ENCODE assay signal across 18 mouse cellular contexts in the genomic region with DNA sequence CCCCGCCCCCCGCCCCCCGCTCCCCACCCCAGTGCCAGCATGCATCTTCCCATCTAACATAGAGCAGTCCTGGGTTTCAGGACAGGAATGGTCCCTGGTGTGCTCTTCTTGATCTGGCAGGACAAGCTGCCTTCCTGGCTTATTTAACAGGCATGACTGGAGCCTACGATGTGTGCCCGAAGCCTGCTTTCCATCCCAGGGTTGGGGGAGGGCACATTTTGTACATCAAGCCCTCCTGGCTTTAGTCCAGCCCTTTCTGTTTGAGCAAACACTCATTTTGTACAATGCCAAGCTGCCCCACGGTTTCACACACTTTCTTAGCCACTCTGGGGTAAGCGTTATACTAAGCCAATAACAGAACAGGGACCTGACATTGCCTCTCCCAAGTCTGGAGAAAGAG. TPM values are rescaled to one million over a fixed set of nuclear protein-coding genes. Genes with fewer than 3 reads are reported as not detected.
A peak's percentile ranks its signal among the peaks of the same experiment; 100 is the strongest.
DNase-seq lines count a peak whose midpoint lies in the region; ATAC-seq lines count a peak whose summit lies in the region.
"Had no signal": no experiment of that assay in that cellular context is flagged by ENCODE, and none has a peak within 500 bp of the region (broad histone marks: within the 10 kb centered on the region; RNA-seq: fewer than 3 reads in every experiment).

No protein-coding gene starts in this region.

- no peaks in the 10 kb centered on the region for H3K27me3 ChIP-seq in hindbrain, embryonic 16.5 days (replicated peaks; ENCODE audit: control insufficient read depth, insufficient read depth, low read length)
- H3K27me3 ChIP-seq in hindbrain, embryonic 13.5 days: no peaks in the 10 kb centered on the region
- H3K27me3 ChIP-seq: embryonic facial prominence, embryonic 13.5 days; limb, embryonic 15.5 days; lung, embryonic 15.5 days had no signal

- no peak overlapping the region for H3K4me3 ChIP-seq in hindbrain, embryonic 16.5 days (ENCODE audit: low read length)
- H3K4me3 ChIP-seq in hindbrain, embryonic 13.5 days: no peak overlapping the region
- H3K4me3 ChIP-seq: embryonic facial prominence, embryonic 13.5 days; limb, embryonic 15.5 days; lung, embryonic 15.5 days had no signal

- 66% methylated on average over 7 of the region's 7 CpGs for WGBS in hindbrain, embryonic 16.5 days
- 74% methylated on average over 7 of the region's 7 CpGs for WGBS in hindbrain, embryonic 13.5 days

- DNase-seq in cerebellum, postnatal 14 days: peak; percentile 78 to 82
- no peak for DNase-seq in cerebellum, adult 8-10 months
- DNase-seq in lung, postnatal 36 days: peak; percentile 15
- DNase-seq in lung, postnatal 10 days: no peak
- peak; percentile 9 for DNase-seq in brain, adult 2 months (ENCODE audit: low read depth, low spot score)
- DNase-seq: adrenal gland, postnatal 14 days; kidney, postnatal 36 days; layer of hippocampus, adult 9-11 months; thymus, adult 2 months; thymus, postnatal 4 days had no signal

- peak overlapping the region; percentile 29; the same call in 1 of the 2 replicates for H3K27ac ChIP-seq in hindbrain, embryonic 16.5 days (ENCODE audit: low read depth, low read length)
- H3K27ac ChIP-seq in hindbrain, embryonic 13.5 days: no peak overlapping the region
- H3K27ac ChIP-seq: embryonic facial prominence, embryonic 13.5 days; liver, embryonic 14.5 days; lung, embryonic 15.5 days; stomach, postnatal 0 days had no signal

- no peak overlapping the region for H3K9ac ChIP-seq in hindbrain, embryonic 16.5 days (ENCODE audit: low read depth, low read length)
- H3K9ac ChIP-seq in hindbrain, embryonic 13.5 days: no peak overlapping the region
- H3K9ac ChIP-seq: embryonic facial prominence, embryonic 13.5 days; limb, embryonic 15.5 days; liver, embryonic 14.5 days; lung, embryonic 15.5 days had no signal

- no peak overlapping the region for H3K4me2 ChIP-seq in hindbrain, embryonic 16.5 days (ENCODE audit: low read length)
- no peak overlapping the region for H3K4me2 ChIP-seq in hindbrain, embryonic 13.5 days
- H3K4me2 ChIP-seq: embryonic facial prominence, embryonic 13.5 days; limb, embryonic 15.5 days; lung, embryonic 15.5 days had no signal

- peak; percentile 54 for ATAC-seq in hindbrain, embryonic 16.5 days
- no peak for ATAC-seq in hindbrain, embryonic 13.5 days (ENCODE audit: low FRiP score)
- ATAC-seq: intestine, postnatal 0 days had no signal

- no peaks in the 10 kb centered on the region for H3K4me1 ChIP-seq in hindbrain, embryonic 16.5 days (ENCODE audit: control insufficient read depth, insufficient read depth, low read depth, low read length)
- H3K4me1 ChIP-seq in hindbrain, embryonic 13.5 days (replicated peaks): peaks cover 3% of the 10 kb centered on the region; the same call in 1 of the 2 replicates
- H3K4me1 ChIP-seq: lung, embryonic 15.5 days had no signal

- no peaks in the 10 kb centered on the region for H3K36me3 ChIP-seq in hindbrain, embryonic 16.5 days (ENCODE audit: control insufficient read depth, insufficient read depth, low read length)
- H3K36me3 ChIP-seq in hindbrain, embryonic 13.5 days: no peaks in the 10 kb centered on the region
- H3K36me3 ChIP-seq: embryonic facial prominence, embryonic 13.5 days; limb, embryonic 15.5 days; lung, embryonic 15.5 days had no signal

- no peaks in the 10 kb centered on the region for H3K9me3 ChIP-seq in hindbrain, embryonic 16.5 days (ENCODE audit: control insufficient read depth, low read length)
- no peaks in the 10 kb centered on the region for H3K9me3 ChIP-seq in hindbrain, embryonic 13.5 days
- H3K9me3 ChIP-seq: embryonic facial prominence, embryonic 13.5 days; limb, embryonic 15.5 days; lung, embryonic 15.5 days had no signal

RNA-seq across cellular contexts. Expression of a gene that starts 30.1 kb away (rescaled TPM):
- 0.88 and 1.1 TPM in 2 replicates for polyA plus RNA-seq in hindbrain, embryonic 16.5 days (2015; fragmentation: Nextera tagmentation; extraction: Ambion mirVana)
- polyA plus RNA-seq in hindbrain, embryonic 13.5 days (2015; fragmentation: Nextera tagmentation; extraction: Ambion mirVana): 0.27 and 0.42 TPM in 2 replicates
- polyA plus RNA-seq: lung, embryonic 15.5 days had no signal

RNA-seq across cellular contexts. Expression of a gene that starts 55.8 kb away (rescaled TPM):
- polyA plus RNA-seq in hindbrain, embryonic 16.5 days (2015; fragmentation: Nextera tagmentation; extraction: Ambion mirVana): 4.1 and 4.2 TPM in 2 replicates
- polyA plus RNA-seq in hindbrain, embryonic 13.5 days (2015; fragmentation: Nextera tagmentation; extraction: Ambion mirVana): 4.1 and 4.5 TPM in 2 replicates

Comparison
In these comparisons a context has a peak if more than half of its experiments do, and no peak if none do; other contexts are left out.
1. DNase-seq: peak in cerebellum, postnatal 14 days (2 of 2), lung, postnatal 36 days (single experiment) and brain, adult 2 months (single experiment); none in cerebellum, adult 8-10 months (single experiment) and lung, postnatal 10 days (single experiment).